Mouse (Mus musculus): ENCODE measurements around the gene Tamm41. TPM values are rescaled to one million over a fixed set of nuclear protein-coding genes. Genes with fewer than 3 reads are reported as not detected.

Tamm41 gene
- polyA plus RNA-seq, 1 experiment: 31.8 TPM

GRCm38 (mm10) chr6:115059227-115059626 is 21.6 kb upstream of the Tamm41 start:
- Histone ChIP-seq H3K27ac (ENCODE audit: insufficient read depth, low read depth, low read length) (no peak overlapping the region), H3K4me1 (ENCODE audit: control insufficient read depth, insufficient read depth, insufficient read length, low read length) (no peaks in the 10 kb centered on the region), H3K4me3 (ENCODE audit: low read depth, low read length) (no peak overlapping the region), H3K27me3 (ENCODE audit: control insufficient read depth, insufficient read depth, low read length) (no peaks in the 10 kb centered on the region), H3K36me3 (ENCODE audit: control insufficient read depth, insufficient read depth, low read length) (no peaks in the 10 kb centered on the region)
- 68% methylated on average over 5 of the region's 5 CpGs for WGBS
- no peak for TF ChIP-seq CTCF (IDR thresholded peaks at IDR 0.05; ENCODE audit: extremely low read depth, insufficient read length, insufficient replicate concordance, low read depth, low read length)
- no peak for TF ChIP-seq POLR2A (IDR thresholded peaks at IDR 0.05; ENCODE audit: low read depth, low read length)

GRCm38 (mm10) chr6:115056699-115057098 is 19.0 kb upstream of the Tamm41 start:
- 48% methylated on average over 2 of the region's 2 CpGs for WGBS
- TF ChIP-seq CTCF (IDR thresholded peaks at IDR 0.05; ENCODE audit: extremely low read depth, insufficient read length, insufficient replicate concordance, low read depth, low read length) (no peak), POLR2A (IDR thresholded peaks at IDR 0.05; ENCODE audit: low read depth, low read length) (no peak)
- no peak overlapping the region for H3K4me3 ChIP-seq (ENCODE audit: low read depth, low read length)
- H3K27ac ChIP-seq (ENCODE audit: insufficient read depth, low read depth, low read length): no peak overlapping the region
- H3K27me3 ChIP-seq (ENCODE audit: control insufficient read depth, insufficient read depth, low read length): no peaks in the 10 kb centered on the region
- no peaks in the 10 kb centered on the region for H3K36me3 ChIP-seq (ENCODE audit: control insufficient read depth, insufficient read depth, low read length)
- H3K4me1 ChIP-seq (ENCODE audit: control insufficient read depth, insufficient read depth, insufficient read length, low read length): no peaks in the 10 kb centered on the region

GRCm38 (mm10) chr6:115055440-115055839 is 17.8 kb upstream of the Tamm41 start:
- no peaks in the 10 kb centered on the region for H3K4me1 ChIP-seq (ENCODE audit: control insufficient read depth, insufficient read depth, insufficient read length, low read length)
- H3K36me3 ChIP-seq (ENCODE audit: control insufficient read depth, insufficient read depth, low read length): no peaks in the 10 kb centered on the region
- WGBS: 37% methylated on average over 4 of the region's 4 CpGs
- no peak overlapping the region for H3K4me3 ChIP-seq (ENCODE audit: low read depth, low read length)
- H3K27me3 ChIP-seq (ENCODE audit: control insufficient read depth, insufficient read depth, low read length): no peaks in the 10 kb centered on the region
- TF ChIP-seq CTCF (IDR thresholded peaks at IDR 0.05; ENCODE audit: extremely low read depth, insufficient read length, insufficient replicate concordance, low read depth, low read length): no peak
- no peak for TF ChIP-seq POLR2A (IDR thresholded peaks at IDR 0.05; ENCODE audit: low read depth, low read length)
- no peak overlapping the region for H3K27ac ChIP-seq (ENCODE audit: insufficient read depth, low read depth, low read length)

DNA sequence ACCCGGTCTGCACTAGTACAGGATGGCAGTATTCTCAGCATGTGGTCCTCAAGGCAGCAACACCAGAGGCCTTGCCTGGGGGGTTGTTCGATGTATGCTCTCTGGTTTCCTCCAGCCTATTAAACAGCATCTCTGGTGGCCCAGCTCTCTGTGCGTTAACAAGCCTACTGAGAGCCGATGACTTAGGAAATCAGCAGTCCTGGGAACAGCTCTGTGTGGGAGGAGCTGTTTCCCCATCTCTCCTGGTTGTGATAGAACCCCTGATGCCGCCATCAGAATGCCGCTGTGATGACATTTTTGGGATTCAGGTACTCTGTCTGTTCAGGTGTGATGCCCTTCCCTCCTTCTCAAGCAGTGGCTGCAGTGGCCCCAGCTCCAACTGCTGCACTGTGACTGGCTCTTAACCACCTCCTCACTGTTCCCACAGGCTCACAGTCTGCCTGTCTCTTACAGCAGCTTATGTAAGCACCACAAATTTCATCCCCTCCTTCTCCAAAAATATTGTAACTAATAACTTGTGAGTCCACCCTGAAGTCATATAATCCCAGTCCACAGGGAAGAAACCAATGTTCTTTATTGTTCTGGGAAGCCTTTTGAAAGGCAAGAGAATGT is 14.0 kb upstream of the Tamm41 start:
- H3K4me1 ChIP-seq (ENCODE audit: control insufficient read depth, insufficient read depth, insufficient read length, low read length): no peaks in the 10 kb centered on the region
- H3K4me3 ChIP-seq (ENCODE audit: low read depth, low read length): no peak overlapping the region
- H3K27me3 ChIP-seq (ENCODE audit: control insufficient read depth, insufficient read depth, low read length): no peaks in the 10 kb centered on the region
- H3K36me3 ChIP-seq (ENCODE audit: control insufficient read depth, insufficient read depth, low read length): no peaks in the 10 kb centered on the region
- no peak for TF ChIP-seq POLR2A (IDR thresholded peaks at IDR 0.05; ENCODE audit: low read depth, low read length)
- no peak for TF ChIP-seq CTCF (IDR thresholded peaks at IDR 0.05; ENCODE audit: extremely low read depth, insufficient read length, insufficient replicate concordance, low read depth, low read length)
- H3K27ac ChIP-seq (ENCODE audit: insufficient read depth, low read depth, low read length): no peak overlapping the region
- 71% methylated on average over 6 of the region's 6 CpGs for WGBS

- TF ChIP-seq POLR2A (IDR thresholded peaks at IDR 0.05; ENCODE audit: low read depth, low read length): no peak
- peak; percentile 58; the same call in 1 of the 2 replicates for TF ChIP-seq CTCF (IDR thresholded peaks at IDR 0.05; ENCODE audit: extremely low read depth, insufficient read length, insufficient replicate concordance, low read depth, low read length)
- Histone ChIP-seq H3K27me3 (ENCODE audit: control insufficient read depth, insufficient read depth, low read length) (no peaks in the 10 kb centered on the region), H3K4me3 (ENCODE audit: low read depth, low read length) (no peak overlapping the region), H3K4me1 (ENCODE audit: control insufficient read depth, insufficient read depth, insufficient read length, low read length) (no peaks in the 10 kb centered on the region), H3K36me3 (ENCODE audit: control insufficient read depth, insufficient read depth, low read length) (no peaks in the 10 kb centered on the region), H3K27ac (ENCODE audit: insufficient read depth, low read depth, low read length) (no peak overlapping the region)
- WGBS: 16% methylated on average over 4 of the region's 4 CpGs
Observed at GRCm38 (mm10) chr6:115049015-115049414, 11.3 kb upstream of the Tamm41 start.

- Histone ChIP-seq H3K36me3 (ENCODE audit: control insufficient read depth, insufficient read depth, low read length) (no peaks in the 10 kb centered on the region), H3K27me3 (ENCODE audit: control insufficient read depth, insufficient read depth, low read length) (no peaks in the 10 kb centered on the region), H3K4me3 (ENCODE audit: low read depth, low read length) (no peak overlapping the region), H3K27ac (ENCODE audit: insufficient read depth, low read depth, low read length) (no peak overlapping the region), H3K4me1 (ENCODE audit: control insufficient read depth, insufficient read depth, insufficient read length, low read length) (peaks cover 2% of the 10 kb centered on the region; the same call in 1 of the 2 replicates)
- 56% methylated on average over 1 of the region's 2 CpGs for WGBS
- TF ChIP-seq CTCF (IDR thresholded peaks at IDR 0.05; ENCODE audit: extremely low read depth, insufficient read length, insufficient replicate concordance, low read depth, low read length) (no peak), POLR2A (IDR thresholded peaks at IDR 0.05; ENCODE audit: low read depth, low read length) (no peak)
Observed at GRCm38 (mm10) chr6:115047816-115048215, 10.1 kb upstream of the Tamm41 start.

DNA sequence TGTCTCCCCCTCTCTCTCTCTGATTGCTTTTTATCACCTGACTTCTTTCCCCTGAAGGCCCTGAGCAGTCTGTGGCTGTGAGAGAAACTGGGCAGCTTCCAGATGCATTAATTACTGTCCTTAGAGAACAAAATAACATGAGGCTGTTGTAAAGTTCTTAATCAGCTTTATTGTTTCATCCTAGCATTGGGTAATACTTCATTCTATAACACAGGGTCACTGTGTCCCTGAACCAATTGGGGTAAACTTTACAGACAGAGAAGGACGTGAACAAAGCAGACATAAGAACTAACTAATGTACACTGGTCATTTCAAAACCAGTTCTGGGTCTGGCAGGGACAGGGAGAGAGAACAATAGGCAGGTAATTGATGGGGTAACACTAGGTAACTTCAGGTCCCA is 8.4 kb upstream of the Tamm41 start:
- H3K4me3 ChIP-seq (ENCODE audit: low read depth, low read length): no peak overlapping the region
- TF ChIP-seq POLR2A (IDR thresholded peaks at IDR 0.05; ENCODE audit: low read depth, low read length) (no peak), CTCF (IDR thresholded peaks at IDR 0.05; ENCODE audit: extremely low read depth, insufficient read length, insufficient replicate concordance, low read depth, low read length) (no peak)
- 85% methylated on average over 1 of the region's 1 CpGs for WGBS

More for the DNA sequence above, 8.4 kb upstream of the Tamm41 start:
- Histone ChIP-seq H3K4me1 (ENCODE audit: control insufficient read depth, insufficient read depth, insufficient read length, low read length) (peaks cover 2% of the 10 kb centered on the region; the same call in 1 of the 2 replicates), H3K27ac (ENCODE audit: insufficient read depth, low read depth, low read length) (no peak overlapping the region), H3K27me3 (ENCODE audit: control insufficient read depth, insufficient read depth, low read length) (no peaks in the 10 kb centered on the region), H3K36me3 (ENCODE audit: control insufficient read depth, insufficient read depth, low read length) (no peaks in the 10 kb centered on the region)

Measured in small intestine, adult 2 months (tissue).